Mouse (Mus musculus) neural tube, embryonic 11.5 days (tissue): ENCODE measurements at regions not wholly inside any gene's neighbourhood (a gene's known extent, or its start where the extent isn't known, plus 50 kb on each side); places are given as distances from the start of the nearest gene placed in this dataset.

Source experiments
- ATAC-seq: fragments of 200-750 bp; cut with Nextera tagmentation; 2 replicates; pipeline ENCODE4 v1.8.0; 2017; ENCODE audit warnings: moderate number of reproducible peaks, mild to moderate bottlenecking, moderate TSS enrichment, moderate library complexity; ENCODE audit not compliant: insufficient read depth, low FRiP score, low TSS enrichment
- DNase-seq: peaks from one replicate; pipeline ENCODE4 v3.0.0-alpha.2; 2015; ENCODE audit warnings: low spot score
- H3K27ac ChIP-seq: fragments of 300-500 bp; sonication (generic); 2 replicates; pipeline ENCODE4 v1.5.1; 2014; ENCODE audit warnings: low read depth, mild to moderate bottlenecking, low read length
- H3K27me3 ChIP-seq: fragments of 300-500 bp; sonication (generic); 2 replicates; pipeline ENCODE4 v1.6.1; 2014; ENCODE audit warnings: mild to moderate bottlenecking, low read length, mixed read lengths; ENCODE audit not compliant: control insufficient read depth, insufficient read depth
- H3K36me3 ChIP-seq: fragments of 300-500 bp; sonication (generic); 2 replicates; pipeline ENCODE4 v1.6.1; 2014; ENCODE audit warnings: mild to moderate bottlenecking, low read length, moderate library complexity, mixed read lengths; ENCODE audit not compliant: control insufficient read depth, insufficient read depth
- H3K4me1 ChIP-seq: fragments of 300-500 bp; sonication (generic); 2 replicates; pipeline ENCODE4 v1.6.1; 2014; ENCODE audit warnings: low read length, mixed read lengths; ENCODE audit not compliant: control insufficient read depth, insufficient read depth
- H3K4me2 ChIP-seq: fragments of 300-500 bp; sonication (generic); 2 replicates; pipeline ENCODE4 v1.6.1; 2014; ENCODE audit warnings: low read depth, mild to moderate bottlenecking, moderate library complexity
- H3K4me3 ChIP-seq: fragments of 300-500 bp; sonication (generic); 2 replicates; pipeline ENCODE4 v1.5.1; 2014; ENCODE audit warnings: low read depth, low read length
- H3K9ac ChIP-seq: fragments of 300-500 bp; sonication (generic); 2 replicates; pipeline ENCODE4 v1.6.1; 2014; ENCODE audit warnings: mild to moderate bottlenecking, low read length
- H3K9me3 ChIP-seq: fragments of 300-500 bp; sonication (generic); 2 replicates; pipeline ENCODE4 v1.6.1; 2016; ENCODE audit warnings: low read length; ENCODE audit not compliant: control insufficient read depth
- WGBS: fragments of 180-500 bp; shearing (Covaris S2); extraction: QIAGEN DNeasy Blood & Tissue Kit; methylation state at CpG from one replicate; pipeline ENCODE4 v1.1.7; 2014; 5-methylcytosine and 5-hydroxymethylcytosine counted together

- H3K4me3 ChIP-seq = no peak overlapping the region
- no peak overlapping the region for H3K4me2 ChIP-seq
- 77% methylated on average over 12 of the region's 12 CpGs for WGBS
- no peaks in the 10 kb centered on the region for H3K27me3 ChIP-seq
- ATAC-seq = no peak
- H3K9me3 ChIP-seq = no peaks in the 10 kb centered on the region
- no peak overlapping the region for H3K27ac ChIP-seq
- DNase-seq = no peak
- no peak overlapping the region for H3K9ac ChIP-seq
- no peaks in the 10 kb centered on the region for H3K4me1 ChIP-seq
- no peaks in the 10 kb centered on the region for H3K36me3 ChIP-seq
These were observed 96.2 kb upstream of the Myocd start for GRCm38 (mm10) chr11:65365751-65366559.

GRCm38 (mm10) chr11:65364910-65365309, 95.1 kb upstream of the Myocd start:
- Histone ChIP-seq H3K27me3 (no peaks in the 10 kb centered on the region), H3K27ac (no peak overlapping the region), H3K4me1 (no peaks in the 10 kb centered on the region), H3K9ac (no peak overlapping the region), H3K36me3 (no peaks in the 10 kb centered on the region), H3K9me3 (no peaks in the 10 kb centered on the region), H3K4me2 (no peak overlapping the region), H3K4me3 (no peak overlapping the region)
- WGBS = 80% methylated on average over 3 of the region's 3 CpGs
- DNase-seq (no peak), ATAC-seq (no peak)

- ATAC-seq = no peak
- Histone ChIP-seq H3K4me3 (no peak overlapping the region), H3K9me3 (no peaks in the 10 kb centered on the region), H3K27ac (no peak overlapping the region), H3K9ac (no peak overlapping the region), H3K36me3 (no peaks in the 10 kb centered on the region), H3K27me3 (no peaks in the 10 kb centered on the region), H3K4me2 (no peak overlapping the region), H3K4me1 (no peaks in the 10 kb centered on the region)
- DNase-seq = no peak
- WGBS = 78% methylated on average over 3 of the region's 3 CpGs
These were observed 94.1 kb upstream of the Myocd start for GRCm38 (mm10) chr11:65363846-65364245.

GRCm38 (mm10) chr11:65360729-65361128, 90.9 kb upstream of the Myocd start:
- no peak overlapping the region for H3K27ac ChIP-seq

GRCm38 (mm10) chr11:65358908-65359307, 89.1 kb upstream of the Myocd start:
- no peak for ATAC-seq
- no peak overlapping the region for H3K9ac ChIP-seq
- no peaks in the 10 kb centered on the region for H3K9me3 ChIP-seq
- DNase-seq = no peak
- H3K4me3 ChIP-seq = no peak overlapping the region
- no peak overlapping the region for H3K4me2 ChIP-seq
- no peak overlapping the region for H3K27ac ChIP-seq
- no peaks in the 10 kb centered on the region for H3K36me3 ChIP-seq
- no peaks in the 10 kb centered on the region for H3K4me1 ChIP-seq
- no peaks in the 10 kb centered on the region for H3K27me3 ChIP-seq
- WGBS = 84% methylated on average over 8 of the region's 8 CpGs

More at GRCm38 (mm10) chr11:65360729-65361128, 90.9 kb upstream of the Myocd start:
- Histone ChIP-seq H3K4me2 (no peak overlapping the region), H3K9ac (no peak overlapping the region), H3K9me3 (no peaks in the 10 kb centered on the region), H3K36me3 (no peaks in the 10 kb centered on the region), H3K4me1 (no peaks in the 10 kb centered on the region), H3K4me3 (no peak overlapping the region), H3K27me3 (no peaks in the 10 kb centered on the region)
- 92% methylated on average over 5 of the region's 5 CpGs for WGBS
- ATAC-seq = no peak
- no peak for DNase-seq

GRCm38 (mm10) chr11:65352516-65352915, 82.7 kb upstream of the Myocd start:
- 43% methylated on average over 3 of the region's 3 CpGs for WGBS
- Histone ChIP-seq H3K4me3 (no peak overlapping the region), H3K27me3 (no peaks in the 10 kb centered on the region), H3K4me2 (no peak overlapping the region), H3K27ac (no peak overlapping the region), H3K4me1 (no peaks in the 10 kb centered on the region), H3K36me3 (no peaks in the 10 kb centered on the region), H3K9me3 (no peaks in the 10 kb centered on the region), H3K9ac (no peak overlapping the region)
- ATAC-seq (no peak), DNase-seq (no peak)

- DNase-seq (no peak), ATAC-seq (no peak)
- Histone ChIP-seq H3K9ac (no peak overlapping the region), H3K9me3 (no peaks in the 10 kb centered on the region), H3K27me3 (no peaks in the 10 kb centered on the region), H3K4me2 (no peak overlapping the region), H3K36me3 (no peaks in the 10 kb centered on the region), H3K27ac (no peak overlapping the region), H3K4me3 (no peak overlapping the region), H3K4me1 (no peaks in the 10 kb centered on the region)
- 69% methylated on average over 5 of the region's 5 CpGs for WGBS
These were observed 79.2 kb upstream of the Myocd start for GRCm38 (mm10) chr11:65349013-65349412.

- no peak for ATAC-seq
- no peak overlapping the region for H3K4me2 ChIP-seq
- 83% methylated on average over 8 of the region's 8 CpGs for WGBS
- H3K9ac ChIP-seq = no peak overlapping the region
- no peak overlapping the region for H3K4me3 ChIP-seq
- H3K27ac ChIP-seq = no peak overlapping the region
- no peak for DNase-seq
- no peaks in the 10 kb centered on the region for H3K4me1 ChIP-seq
- no peaks in the 10 kb centered on the region for H3K9me3 ChIP-seq
- no peaks in the 10 kb centered on the region for H3K27me3 ChIP-seq
- no peaks in the 10 kb centered on the region for H3K36me3 ChIP-seq
These were observed 72.1 kb upstream of the Myocd start for GRCm38 (mm10) chr11:65341683-65342440.

- Histone ChIP-seq H3K4me2 (no peak overlapping the region), H3K27ac (no peak overlapping the region), H3K9ac (no peak overlapping the region), H3K4me1 (no peaks in the 10 kb centered on the region), H3K4me3 (no peak overlapping the region), H3K36me3 (no peaks in the 10 kb centered on the region), H3K9me3 (no peaks in the 10 kb centered on the region), H3K27me3 (no peaks in the 10 kb centered on the region)
- ATAC-seq (no peak), DNase-seq (no peak)
- 80% methylated on average over 5 of the region's 5 CpGs for WGBS
These were observed 64.5 kb upstream of the Myocd start for GRCm38 (mm10) chr11:65334286-65334685.
